Mouse (Mus musculus): ENCODE data around the gene Skint9. TPM values are rescaled to one million over a fixed set of nuclear protein-coding genes. Genes with fewer than 3 reads are reported as not detected.
"Not testable (repeated sequence)": the region's sequence is repeated elsewhere in the genome, so short reads cannot be mapped to it uniquely, and the experiment has no call there.

Gene Skint9
- polyA plus RNA-seq (2014; fragmentation: Nextera tagmentation; extraction: Ambion mirVana), result not detected in 2 replicates

DNA sequence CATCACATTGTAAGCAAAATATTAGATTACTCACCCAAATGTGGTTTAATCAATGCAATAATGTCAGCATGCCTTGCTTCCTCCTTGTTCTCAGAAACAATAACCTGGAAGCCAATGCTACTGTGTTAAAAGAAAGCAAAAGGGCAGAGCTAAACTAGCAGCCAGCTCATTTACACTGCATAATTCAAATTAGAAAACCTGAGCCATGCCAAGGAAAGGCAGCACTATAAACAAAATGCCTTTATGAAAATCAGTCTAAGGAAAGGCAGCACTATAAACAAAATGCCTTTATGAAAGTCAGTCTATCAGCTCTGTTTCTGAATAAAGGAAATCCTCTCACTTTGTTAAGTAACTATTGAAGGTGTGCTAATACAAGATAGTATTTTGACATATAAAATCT, at the start of gene Skint9:
Gene Skint9 (minus strand): TSS at position 101 of the 400 bp plus-strand sequence.
- H3K9me3 ChIP-seq (ENCODE audit: control insufficient read depth, low read length), result peaks cover 10% of the 10 kb centered on the region; the same call in 1 of the 2 replicates
- ATAC-seq (ENCODE audit: insufficient read depth, low FRiP score, low TSS enrichment) (no peak), DNase-seq (ENCODE audit: low spot score) (no peak)
- H3K36me3 ChIP-seq (ENCODE audit: control insufficient read depth, insufficient read depth, low read length), result no peaks in the 10 kb centered on the region
- no peak within 1 kb of the TSS for H3K27ac ChIP-seq (ENCODE audit: low read depth, low read length)
- H3K4me3 ChIP-seq (ENCODE audit: low read depth, low read length), result no peak within 1 kb of the TSS
- H3K9ac ChIP-seq (ENCODE audit: low read length), result no peak within 1 kb of the TSS
- H3K4me1 ChIP-seq (ENCODE audit: control insufficient read depth, insufficient read depth, low read length), result no peaks in the 10 kb centered on the region
- H3K27me3 ChIP-seq (ENCODE audit: control insufficient read depth, insufficient read depth, low read length), result no peaks in the 10 kb centered on the region
- H3K4me2 ChIP-seq (ENCODE audit: low read depth), result no peak within 1 kb of the TSS

DNA sequence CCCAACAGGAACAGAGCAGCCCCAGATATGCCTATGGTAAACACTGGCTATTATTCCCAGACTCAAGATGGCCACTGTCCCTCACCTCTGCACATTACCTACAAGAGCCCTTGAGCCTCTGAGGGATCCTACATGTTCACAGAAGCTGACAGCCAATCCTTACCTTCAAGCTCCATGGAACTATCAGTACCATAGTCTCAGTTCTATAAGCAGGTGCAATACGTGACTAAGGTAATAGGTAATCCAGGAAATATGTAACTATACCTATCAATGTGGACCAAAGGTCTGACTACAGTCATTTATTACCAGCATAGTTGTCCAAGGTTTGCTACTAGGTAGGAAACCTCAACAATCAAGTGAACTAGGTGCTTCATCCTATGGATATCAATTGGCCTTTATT, 1.1 kb downstream of the Skint9 start:
- ATAC-seq (ENCODE audit: insufficient read depth, low FRiP score, low TSS enrichment) (no peak), DNase-seq (ENCODE audit: low spot score) (no peak)
- 68% methylated on average over 1 of the region's 1 CpGs for WGBS

DNA sequence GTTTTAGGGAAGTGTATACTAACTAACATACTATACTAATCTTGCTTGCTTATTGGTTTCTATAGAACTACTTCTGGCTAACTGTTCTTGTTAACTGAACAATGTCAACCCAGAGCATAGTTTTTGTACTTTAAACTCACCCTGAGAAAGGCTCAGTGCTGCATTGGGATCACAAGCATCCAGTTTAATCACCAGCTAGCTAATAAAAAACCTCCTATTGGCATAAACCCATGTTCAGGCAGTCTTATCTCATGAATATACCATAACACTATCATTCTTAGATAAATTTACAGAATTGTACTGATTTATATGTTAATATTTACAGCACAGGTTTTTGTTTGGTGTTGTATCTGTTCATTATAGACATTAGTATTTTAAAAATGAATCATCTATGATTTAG, 1.6 kb downstream of the Skint9 start:
- no peak overlapping the region for H3K9ac ChIP-seq (ENCODE audit: low read length)
- H3K27ac ChIP-seq (ENCODE audit: low read depth, low read length), result no peak overlapping the region
- no peak for DNase-seq (ENCODE audit: low spot score)
- no peaks in the 10 kb centered on the region for H3K36me3 ChIP-seq (ENCODE audit: control insufficient read depth, insufficient read depth, low read length)
- peaks cover 3% of the 10 kb centered on the region; the same call in 1 of the 2 replicates for H3K9me3 ChIP-seq (ENCODE audit: control insufficient read depth, low read length)
- H3K4me3 ChIP-seq (ENCODE audit: low read depth, low read length), result no peak overlapping the region
- H3K27me3 ChIP-seq (ENCODE audit: control insufficient read depth, insufficient read depth, low read length), result no peaks in the 10 kb centered on the region
- no peaks in the 10 kb centered on the region for H3K4me1 ChIP-seq (ENCODE audit: control insufficient read depth, insufficient read depth, low read length)
- no peak for ATAC-seq (ENCODE audit: insufficient read depth, low FRiP score, low TSS enrichment)
- H3K4me2 ChIP-seq (ENCODE audit: low read depth), result no peak overlapping the region

More for the DNA sequence above, 1.1 kb downstream of the Skint9 start:
- H3K27ac ChIP-seq (ENCODE audit: low read depth, low read length), result no peak overlapping the region
- peaks cover 8% of the 10 kb centered on the region; the same call in 1 of the 2 replicates for H3K9me3 ChIP-seq (ENCODE audit: control insufficient read depth, low read length)
- H3K36me3 ChIP-seq (ENCODE audit: control insufficient read depth, insufficient read depth, low read length), result no peaks in the 10 kb centered on the region
- H3K4me2 ChIP-seq (ENCODE audit: low read depth), result no peak overlapping the region
- H3K4me1 ChIP-seq (ENCODE audit: control insufficient read depth, insufficient read depth, low read length), result no peaks in the 10 kb centered on the region
- no peaks in the 10 kb centered on the region for H3K27me3 ChIP-seq (ENCODE audit: control insufficient read depth, insufficient read depth, low read length)
- no peak overlapping the region for H3K4me3 ChIP-seq (ENCODE audit: low read depth, low read length)
- H3K9ac ChIP-seq (ENCODE audit: low read length), result no peak overlapping the region

DNA sequence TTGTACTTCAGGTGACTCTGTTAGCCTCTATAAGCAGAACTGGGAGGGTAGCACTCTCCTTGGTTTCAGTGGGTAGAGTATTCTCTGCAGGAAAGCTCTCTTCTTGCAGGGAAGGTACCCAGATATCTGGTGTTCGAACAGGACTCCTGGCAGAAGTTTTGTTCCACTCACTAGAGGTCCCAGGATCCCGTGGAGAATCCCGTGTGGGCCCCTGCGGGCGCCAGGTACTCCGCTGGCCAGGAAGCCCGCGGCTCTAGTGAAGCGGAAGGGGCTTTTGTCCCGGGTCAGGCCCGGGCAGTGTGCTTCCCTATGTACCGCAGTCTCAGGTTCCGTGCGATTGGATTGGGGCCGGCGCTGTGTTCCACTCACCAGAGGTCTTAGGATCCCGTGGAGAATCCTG, 84.7 kb downstream of the Skint9 start:
- not testable (repeated sequence) for DNase-seq (ENCODE audit: low spot score); H3K9me3 ChIP-seq (ENCODE audit: control insufficient read depth, low read length); H3K36me3 ChIP-seq (ENCODE audit: control insufficient read depth, insufficient read depth, low read length); H3K4me3 ChIP-seq (ENCODE audit: low read depth, low read length); H3K4me2 ChIP-seq (ENCODE audit: low read depth); H3K27ac ChIP-seq (ENCODE audit: low read depth, low read length); H3K27me3 ChIP-seq (ENCODE audit: control insufficient read depth, insufficient read depth, low read length); ATAC-seq (ENCODE audit: insufficient read depth, low FRiP score, low TSS enrichment); H3K4me1 ChIP-seq (ENCODE audit: control insufficient read depth, insufficient read depth, low read length); H3K9ac ChIP-seq (ENCODE audit: low read length)
- 92% methylated on average over 11 of the region's 17 CpGs for WGBS

Other genes with a start within 250 kb of the Skint9 start
- gene Skint3, start 201.7 kb downstream of the Skint9 start, polyA plus RNA-seq (2014; fragmentation: Nextera tagmentation; extraction: Ambion mirVana), result not detected in 2 replicates
- not detected in 2 replicates for gene Skint2, start 123.2 kb upstream of the Skint9 start, polyA plus RNA-seq (2014; fragmentation: Nextera tagmentation; extraction: Ambion mirVana)

Data from neural tube, embryonic 11.5 days (tissue).